Mouse (Mus musculus): ENCODE results near the gene Mslnl. TPM values are rescaled to one million over a fixed set of nuclear protein-coding genes. Genes with fewer than 3 reads are reported as not detected.

Gene Mslnl
- polyA plus RNA-seq, 1 experiment from 2014 or later: not detected

GRCm38 (mm10) chr17:25796951-25797369, 61.1 kb downstream of the Mslnl start, which contains the start of gene Metrn:
Metrn (minus strand) TSS chr17:25797136.
- peak within 1 kb of the TSS; percentile 47 for H3K9ac ChIP-seq
- H3K9me3 ChIP-seq (ENCODE audit: control insufficient read depth, low read length): no peaks in the 10 kb centered on the region
- WGBS: 0% methylated on average over 35 of the region's 35 CpGs
- no peaks in the 10 kb centered on the region for H3K27me3 ChIP-seq (ENCODE audit: control insufficient read depth, insufficient read depth, low read length)
- H3K36me3 ChIP-seq (replicated peaks; ENCODE audit: control insufficient read depth, insufficient read depth): no peaks in the 10 kb centered on the region
- peaks cover 20% of the 10 kb centered on the region for H3K4me1 ChIP-seq (replicated peaks; ENCODE audit: control insufficient read depth, insufficient read depth, low read length)
- ATAC-seq (ENCODE audit: low FRiP score) (peak; percentile 63), DNase-seq (ENCODE audit: low spot score) (peak; percentile 72)
- peak within 1 kb of the TSS; percentile 70 for H3K4me2 ChIP-seq (replicated peaks)
- H3K4me3 ChIP-seq (replicated peaks; ENCODE audit: low read length): peak within 1 kb of the TSS; percentile 49
- peak within 1 kb of the TSS; percentile 62 for H3K27ac ChIP-seq

Small RNA genes within 50 kb of the gene (microRNA-seq; reads per million reads assigned to microRNA genes)
- not detected for gene Gm25083
- gene Mir6966: not detected

Other genes with a start within 250 kb of the Mslnl start
- gene Sstr5, start 238.8 kb upstream of the Mslnl start, polyA plus RNA-seq (2014; fragmentation: Nextera tagmentation; extraction: Ambion mirVana): 0.47 and 0.76 TPM in 2 replicates
- 18.5 and 20.1 TPM in 2 replicates for gene Sox8, start 165.4 kb upstream of the Mslnl start, polyA plus RNA-seq (2014; fragmentation: Nextera tagmentation; extraction: Ambion mirVana)
- gene Lmf1, start 157.0 kb upstream of the Mslnl start, polyA plus RNA-seq (2014; fragmentation: Nextera tagmentation; extraction: Ambion mirVana): 22.4 and 24.9 TPM in 2 replicates
- gene Gng13, start 18.9 kb upstream of the Mslnl start, polyA plus RNA-seq (2014; fragmentation: Nextera tagmentation; extraction: Ambion mirVana): 8.1 and 10.0 TPM in 2 replicates
- 3.4 and 3.6 TPM in 2 replicates for gene Chtf18, start 8.6 kb upstream of the Mslnl start, polyA plus RNA-seq (2014; fragmentation: Nextera tagmentation; extraction: Ambion mirVana)
- gene Rpusd1, start 8.4 kb upstream of the Mslnl start, polyA plus RNA-seq (2014; fragmentation: Nextera tagmentation; extraction: Ambion mirVana): 21.8 and 22.8 TPM in 2 replicates
- gene Msln, start 18.3 kb downstream of the Mslnl start, polyA plus RNA-seq (2014; fragmentation: Nextera tagmentation; extraction: Ambion mirVana): not detected in 2 replicates
- gene Narfl, start 37.7 kb downstream of the Mslnl start, polyA plus RNA-seq (2014; fragmentation: Nextera tagmentation; extraction: Ambion mirVana): 28.7 and 29.1 TPM in 2 replicates
- 116 and 138 TPM in 2 replicates for gene Haghl, start 49.6 kb downstream of the Mslnl start, polyA plus RNA-seq (2014; fragmentation: Nextera tagmentation; extraction: Ambion mirVana)
- 0.41 TPM in 1 of 2 replicates, not detected in the other for gene Ccdc78, start 50.5 kb downstream of the Mslnl start, polyA plus RNA-seq (2014; fragmentation: Nextera tagmentation; extraction: Ambion mirVana)
- gene Fam173a, start 56.9 kb downstream of the Mslnl start, polyA plus RNA-seq (2014; fragmentation: Nextera tagmentation; extraction: Ambion mirVana): 77.6 and 91.6 TPM in 2 replicates
- gene AC134908.4, start 59.6 kb downstream of the Mslnl start, polyA plus RNA-seq (2014; fragmentation: Nextera tagmentation; extraction: Ambion mirVana): not detected in 2 replicates
- gene Metrn, start 61.1 kb downstream of the Mslnl start, polyA plus RNA-seq (2014; fragmentation: Nextera tagmentation; extraction: Ambion mirVana): 11.8 and 15.1 TPM in 2 replicates
- 31.7 and 35.0 TPM in 2 replicates for gene Fbxl16, start 73.0 kb downstream of the Mslnl start, polyA plus RNA-seq (2014; fragmentation: Nextera tagmentation; extraction: Ambion mirVana)
- 29.9 and 32.1 TPM in 2 replicates for gene Wdr24, start 87.6 kb downstream of the Mslnl start, polyA plus RNA-seq (2014; fragmentation: Nextera tagmentation; extraction: Ambion mirVana)
- gene Jmjd8, start 92.8 kb downstream of the Mslnl start, polyA plus RNA-seq (2014; fragmentation: Nextera tagmentation; extraction: Ambion mirVana): 39.3 and 42.1 TPM in 2 replicates
- gene Stub1, start 97.4 kb downstream of the Mslnl start, polyA plus RNA-seq (2014; fragmentation: Nextera tagmentation; extraction: Ambion mirVana): 336 and 357 TPM in 2 replicates
- gene Rhbdl1, start 101.3 kb downstream of the Mslnl start, polyA plus RNA-seq (2014; fragmentation: Nextera tagmentation; extraction: Ambion mirVana): 51.3 and 57.1 TPM in 2 replicates
- 8.7 and 9.3 TPM in 2 replicates for gene Gm20683, start 105.7 kb downstream of the Mslnl start, polyA plus RNA-seq (2014; fragmentation: Nextera tagmentation; extraction: Ambion mirVana)
- 6.5 and 9.9 TPM in 2 replicates for gene Rhot2, start 108.8 kb downstream of the Mslnl start, polyA plus RNA-seq (2014; fragmentation: Nextera tagmentation; extraction: Ambion mirVana)
- gene Wdr90, start 125.5 kb downstream of the Mslnl start, polyA plus RNA-seq (2014; fragmentation: Nextera tagmentation; extraction: Ambion mirVana): 13.1 and 14.2 TPM in 2 replicates
- 26.8 and 27.3 TPM in 2 replicates for gene Mcrip2, start 132.7 kb downstream of the Mslnl start, polyA plus RNA-seq (2014; fragmentation: Nextera tagmentation; extraction: Ambion mirVana)
- gene Mettl26, start 139.0 kb downstream of the Mslnl start, polyA plus RNA-seq (2014; fragmentation: Nextera tagmentation; extraction: Ambion mirVana): 58.5 and 67.3 TPM in 2 replicates
- 0.63 and 0.71 TPM in 2 replicates for gene Wfikkn1, start 144.8 kb downstream of the Mslnl start, polyA plus RNA-seq (2014; fragmentation: Nextera tagmentation; extraction: Ambion mirVana)
- gene Rab40c, start 183.7 kb downstream of the Mslnl start, polyA plus RNA-seq (2014; fragmentation: Nextera tagmentation; extraction: Ambion mirVana): 28.1 and 29.8 TPM in 2 replicates
- 64.2 and 74.2 TPM in 2 replicates for gene Pigq, start 208.9 kb downstream of the Mslnl start, polyA plus RNA-seq (2014; fragmentation: Nextera tagmentation; extraction: Ambion mirVana)
- gene Nhlrc4, start 208.9 kb downstream of the Mslnl start, polyA plus RNA-seq (2014; fragmentation: Nextera tagmentation; extraction: Ambion mirVana): 0.13 TPM in 1 of 2 replicates, not detected in the other
- gene A930017K11Rik, start 216.5 kb downstream of the Mslnl start, polyA plus RNA-seq (2014; fragmentation: Nextera tagmentation; extraction: Ambion mirVana): 0.44 and 1.8 TPM in 2 replicates
- 21.5 and 27.5 TPM in 2 replicates for gene Capn15, start 249.8 kb downstream of the Mslnl start, polyA plus RNA-seq (2014; fragmentation: Nextera tagmentation; extraction: Ambion mirVana)

All from hindbrain, embryonic 14.5 days (tissue).